Mouse (Mus musculus) liver, embryonic 15.5 days (tissue): ENCODE measurements at regions not wholly inside any gene's neighbourhood (a gene's known extent, or its start where the extent isn't known, plus 50 kb on each side); places are given as distances from the start of the nearest gene placed in this dataset.

Experiments used
- ATAC-seq: fragments of 200-750 bp; cut with Nextera tagmentation; 2 replicates; pipeline ENCODE4 v1.8.0; 2017; ENCODE audit warnings: moderate number of reproducible peaks, mild to moderate bottlenecking, moderate library complexity; ENCODE audit not compliant: insufficient read depth
- H3K27ac ChIP-seq: fragments of 300-500 bp; sonication (generic); replicated peaks from 2 replicates; pipeline ENCODE4 v1.5.1; 2015; ENCODE audit warnings: mild to moderate bottlenecking, inconsistent platforms
- H3K27me3 ChIP-seq: fragments of 300-500 bp; sonication (generic); 2 replicates; pipeline ENCODE4 v1.6.1; 2015; ENCODE audit warnings: mild to moderate bottlenecking, inconsistent platforms
- H3K36me3 ChIP-seq: fragments of 300-500 bp; sonication (generic); replicated peaks from 2 replicates; pipeline ENCODE4 v1.6.1; 2015; ENCODE audit warnings: moderate library complexity, mild to moderate bottlenecking, inconsistent platforms
- H3K4me1 ChIP-seq: fragments of 300-500 bp; sonication (generic); replicated peaks from 2 replicates; pipeline ENCODE4 v1.6.1; 2015; ENCODE audit warnings: inconsistent platforms
- H3K4me2 ChIP-seq: fragments of 300-500 bp; sonication (generic); 2 replicates; pipeline ENCODE4 v1.6.1; 2015; ENCODE audit warnings: moderate library complexity, mild to moderate bottlenecking, inconsistent platforms
- H3K4me3 ChIP-seq: fragments of 300-500 bp; sonication (generic); replicated peaks from 2 replicates; pipeline ENCODE4 v1.5.1; 2015; ENCODE audit warnings: mild to moderate bottlenecking, inconsistent platforms
- H3K9ac ChIP-seq: fragments of 300-500 bp; sonication (generic); 2 replicates; pipeline ENCODE4 v1.6.1; 2015; ENCODE audit warnings: moderate library complexity, mild to moderate bottlenecking, inconsistent platforms
- H3K9me3 ChIP-seq: fragments of 300-500 bp; sonication (generic); replicated peaks from 2 replicates; pipeline ENCODE4 v1.6.1; 2016; ENCODE audit warnings: inconsistent platforms
- WGBS: fragments of 180-500 bp; shearing (Covaris S2); methylation state at CpG from one replicate; pipeline ENCODE4 v1.1.7; 2015; ENCODE audit warnings: mixed read lengths; ENCODE audit not compliant: insufficient replicate concordance; 5-methylcytosine and 5-hydroxymethylcytosine counted together

- Histone ChIP-seq H3K36me3 (no peaks in the 10 kb centered on the region), H3K9ac (no peak overlapping the region), H3K27me3 (no peaks in the 10 kb centered on the region), H3K4me1 (no peaks in the 10 kb centered on the region), H3K4me3 (no peak overlapping the region), H3K4me2 (no peak overlapping the region), H3K27ac (no peak overlapping the region), H3K9me3 (no peaks in the 10 kb centered on the region)
- ATAC-seq = no peak
Measured at GRCm38 (mm10) chr8:42442786-42443185, 698.5 kb downstream of the Triml1 start.

GRCm38 (mm10) chr8:42402632-42403031, 738.7 kb downstream of the Triml1 start:
- Histone ChIP-seq H3K27me3 (no peaks in the 10 kb centered on the region), H3K9me3 (no peaks in the 10 kb centered on the region), H3K4me1 (no peaks in the 10 kb centered on the region), H3K4me3 (no peak overlapping the region), H3K27ac (no peak overlapping the region), H3K9ac (no peak overlapping the region), H3K4me2 (no peak overlapping the region), H3K36me3 (no peaks in the 10 kb centered on the region)
- ATAC-seq = no peak
- 51% methylated on average over 2 of the region's 2 CpGs for WGBS

GRCm38 (mm10) chr8:42396886-42397285, 744.4 kb downstream of the Triml1 start:
- no peak overlapping the region for H3K9ac ChIP-seq
- H3K9me3 ChIP-seq = no peaks in the 10 kb centered on the region

GRCm38 (mm10) chr8:42388816-42389215, 752.5 kb downstream of the Triml1 start:
- Histone ChIP-seq H3K4me2 (no peak overlapping the region), H3K27me3 (no peaks in the 10 kb centered on the region), H3K4me1 (no peaks in the 10 kb centered on the region), H3K9ac (no peak overlapping the region), H3K9me3 (no peaks in the 10 kb centered on the region), H3K27ac (no peak overlapping the region), H3K4me3 (no peak overlapping the region), H3K36me3 (no peaks in the 10 kb centered on the region)
- ATAC-seq = no peak
- 62% methylated on average over 3 of the region's 3 CpGs for WGBS

More at GRCm38 (mm10) chr8:42396886-42397285, 744.4 kb downstream of the Triml1 start:
- H3K4me2 ChIP-seq = no peak overlapping the region
- ATAC-seq = no peak
- H3K27me3 ChIP-seq = no peaks in the 10 kb centered on the region
- no peaks in the 10 kb centered on the region for H3K4me1 ChIP-seq
- H3K27ac ChIP-seq = no peak overlapping the region
- no peaks in the 10 kb centered on the region for H3K36me3 ChIP-seq
- no peak overlapping the region for H3K4me3 ChIP-seq
- WGBS = 39% methylated on average over 3 of the region's 3 CpGs

- Histone ChIP-seq H3K27ac (no peak overlapping the region), H3K27me3 (no peaks in the 10 kb centered on the region), H3K4me1 (no peaks in the 10 kb centered on the region), H3K4me3 (no peak overlapping the region), H3K4me2 (no peak overlapping the region), H3K9ac (no peak overlapping the region), H3K9me3 (no peaks in the 10 kb centered on the region), H3K36me3 (no peaks in the 10 kb centered on the region)
- WGBS = 53% methylated on average over 3 of the region's 3 CpGs
- ATAC-seq = no peak
Measured at GRCm38 (mm10) chr8:42348073-42348603, 793.1 kb downstream of the Triml1 start.

- Histone ChIP-seq H3K36me3 (no peaks in the 10 kb centered on the region), H3K4me3 (no peak overlapping the region), H3K27me3 (no peaks in the 10 kb centered on the region), H3K9ac (no peak overlapping the region), H3K4me1 (no peaks in the 10 kb centered on the region), H3K9me3 (0 out of 2 replicates have a peak, but pooled peaks cover 3% of the 10 kb centered on the region), H3K4me2 (no peak overlapping the region), H3K27ac (no peak overlapping the region)
- 66% methylated on average over 9 of the region's 9 CpGs for WGBS
- ATAC-seq = no peak
Measured at GRCm38 (mm10) chr8:42334708-42335107, 806.6 kb downstream of the Triml1 start.

GRCm38 (mm10) chr8:42324663-42325062, 816.6 kb downstream of the Triml1 start:
- Histone ChIP-seq H3K27ac (no peak overlapping the region), H3K4me3 (no peak overlapping the region), H3K4me1 (no peaks in the 10 kb centered on the region), H3K9me3 (no peaks in the 10 kb centered on the region), H3K4me2 (no peak overlapping the region), H3K9ac (no peak overlapping the region), H3K36me3 (no peaks in the 10 kb centered on the region), H3K27me3 (no peaks in the 10 kb centered on the region)
- WGBS = 52% methylated on average over 4 of the region's 4 CpGs
- no peak for ATAC-seq

- H3K4me2 ChIP-seq = no peak overlapping the region
- H3K9me3 ChIP-seq = no peaks in the 10 kb centered on the region
- no peak overlapping the region for H3K4me3 ChIP-seq
- H3K27me3 ChIP-seq = no peaks in the 10 kb centered on the region
- no peak overlapping the region for H3K9ac ChIP-seq
- H3K4me1 ChIP-seq = no peaks in the 10 kb centered on the region
- H3K36me3 ChIP-seq = no peaks in the 10 kb centered on the region
- ATAC-seq = no peak
- no peak overlapping the region for H3K27ac ChIP-seq
Measured at GRCm38 (mm10) chr8:42322862-42323261, 818.4 kb downstream of the Triml1 start.

GRCm38 (mm10) chr8:42311060-42311459, 830.2 kb downstream of the Triml1 start:
- Histone ChIP-seq H3K4me3 (no peak overlapping the region), H3K9ac (no peak overlapping the region), H3K27ac (no peak overlapping the region), H3K4me2 (no peak overlapping the region), H3K9me3 (no peaks in the 10 kb centered on the region), H3K36me3 (no peaks in the 10 kb centered on the region), H3K27me3 (no peaks in the 10 kb centered on the region), H3K4me1 (no peaks in the 10 kb centered on the region)
- WGBS = 71% methylated on average over 1 of the region's 1 CpGs
- no peak for ATAC-seq

GRCm38 (mm10) chr8:42291392-42291791, 849.9 kb downstream of the Triml1 start:
- Histone ChIP-seq H3K36me3 (no peaks in the 10 kb centered on the region), H3K4me2 (no peak overlapping the region), H3K9me3 (no peaks in the 10 kb centered on the region), H3K27ac (no peak overlapping the region), H3K4me1 (no peaks in the 10 kb centered on the region), H3K9ac (no peak overlapping the region), H3K4me3 (no peak overlapping the region), H3K27me3 (no peaks in the 10 kb centered on the region)
- ATAC-seq = no peak

- Histone ChIP-seq H3K36me3 (no peaks in the 10 kb centered on the region), H3K4me2 (no peak overlapping the region), H3K27me3 (no peaks in the 10 kb centered on the region), H3K4me3 (no peak overlapping the region), H3K9me3 (no peaks in the 10 kb centered on the region), H3K4me1 (no peaks in the 10 kb centered on the region), H3K9ac (no peak overlapping the region), H3K27ac (no peak overlapping the region)
- WGBS = 64% methylated on average over 2 of the region's 2 CpGs
- ATAC-seq = no peak
Measured at GRCm38 (mm10) chr8:42282011-42282410, 859.3 kb downstream of the Triml1 start.

GRCm38 (mm10) chr8:42253358-42253757, 836.5 kb upstream of the Frg1 start:
- H3K27me3 ChIP-seq = no peaks in the 10 kb centered on the region
- no peak overlapping the region for H3K4me2 ChIP-seq
- H3K4me3 ChIP-seq = no peak overlapping the region
- no peaks in the 10 kb centered on the region for H3K9me3 ChIP-seq
- no peaks in the 10 kb centered on the region for H3K36me3 ChIP-seq
- no peak overlapping the region for H3K9ac ChIP-seq
- 64% methylated on average over 1 of the region's 1 CpGs for WGBS
- no peak for ATAC-seq
- H3K27ac ChIP-seq = no peak overlapping the region
- H3K4me1 ChIP-seq = no peaks in the 10 kb centered on the region
